Mouse (Mus musculus): ENCODE measurements around the gene Trip6. TPM values are rescaled to one million over a fixed set of nuclear protein-coding genes. Genes with fewer than 3 reads are reported as not detected.
A peak's percentile ranks its signal among the peaks of the same experiment; 100 is the strongest.

Trip6 gene
- total RNA-seq, 2 experiments from 2014 or later, result 4.5 to 6.5 TPM

GRCm38 (mm10) chr5:137335066-137335465 lies 20.9 kb upstream of the Trip6 start:
- Histone ChIP-seq H3K27ac (no peak overlapping the region), H3K4me3 (no peak overlapping the region)
- intact Hi-C loops (cut with DNase I), result loop anchor here (2.0 to 10.0 kb wide), 4 partner anchors 168 to 830 kb away; partner anchors contain the start of genes Cops6, Pop7 and Ppp1r35
- no peak for DNase-seq (ENCODE audit: extremely low spot score in 1 of 2, low spot score in 2 of 2)
- no peak for TF ChIP-seq CTCF (IDR thresholded peaks at IDR 0.05)

GRCm38 (mm10) chr5:137334317-137334716 lies 20.1 kb upstream of the Trip6 start:
- H3K27ac ChIP-seq, result no peak overlapping the region
- no peak for TF ChIP-seq CTCF (IDR thresholded peaks at IDR 0.05)
- intact Hi-C loops (cut with DNase I), result loop anchor here (2.0 to 10.0 kb wide), 3 partner anchors 168 to 830 kb away; partner anchors contain the start of genes Cops6 and Pop7
- peak overlapping the region; percentile 59; the same call in 1 of the 2 replicates for H3K4me3 ChIP-seq
- DNase-seq (ENCODE audit: extremely low spot score in 1 of 2, low spot score in 2 of 2), result no peak

- TF ChIP-seq CTCF (IDR thresholded peaks at IDR 0.05), result peak; percentile 80
- peak within 1 kb of the TSS; percentile 55 for H3K27ac ChIP-seq
- intact Hi-C loops (cut with DNase I), result loop anchor here (2.0 to 10.0 kb wide), 3 partner anchors 169 to 831 kb away; partner anchors contain the start of genes Cops6 and Pop7
- peak; percentile 88 to 90 for DNase-seq (ENCODE audit: extremely low spot score in 1 of 2, low spot score in 2 of 2)
- H3K4me3 ChIP-seq, result peak within 1 kb of the TSS; percentile 59
Observed at GRCm38 (mm10) chr5:137333512-137334174, 19.4 kb upstream of the Trip6 start, which contains the start of gene Slc12a9. Gene Slc12a9, minus strand, starts transcription at chr5:137333597.

GRCm38 (mm10) chr5:137332857-137333511 lies 18.8 kb upstream of the Trip6 start:
- no peak for TF ChIP-seq CTCF (IDR thresholded peaks at IDR 0.05)
- no peak for DNase-seq (ENCODE audit: extremely low spot score in 1 of 2, low spot score in 2 of 2)
- H3K27ac ChIP-seq, result peak overlapping the region; percentile 55
- intact Hi-C loops (cut with DNase I), result loop anchor here (10.0 kb wide), 2 partner anchors 262 to 832 kb away; partner anchors contain the start of gene Cops6
- peak overlapping the region; percentile 59 for H3K4me3 ChIP-seq

- H3K4me3 ChIP-seq, result no peak overlapping the region
- no peak for TF ChIP-seq CTCF (IDR thresholded peaks at IDR 0.05)
- H3K27ac ChIP-seq, result no peak overlapping the region
- intact Hi-C loops (cut with DNase I), result loop anchor here (10.0 kb wide), 2 partner anchors 264 to 834 kb away; partner anchors contain the start of gene Cops6
- no peak for DNase-seq (ENCODE audit: extremely low spot score in 1 of 2, low spot score in 2 of 2)
Observed at GRCm38 (mm10) chr5:137330910-137331309, 16.7 kb upstream of the Trip6 start.

- no peak for TF ChIP-seq CTCF (IDR thresholded peaks at IDR 0.05)
- Histone ChIP-seq H3K4me3 (no peak overlapping the region), H3K27ac (no peak overlapping the region)
- intact Hi-C loops (cut with DNase I), result no loop called here
- DNase-seq (ENCODE audit: extremely low spot score in 1 of 2, low spot score in 2 of 2), result no peak
Observed at GRCm38 (mm10) chr5:137320996-137321395, 6.8 kb upstream of the Trip6 start.

GRCm38 (mm10) chr5:137318570-137318969 lies 4.4 kb upstream of the Trip6 start:
- Histone ChIP-seq H3K27ac (no peak overlapping the region), H3K4me3 (no peak overlapping the region)
- TF ChIP-seq CTCF (IDR thresholded peaks at IDR 0.05), result no peak
- no peak for DNase-seq (ENCODE audit: extremely low spot score in 1 of 2, low spot score in 2 of 2)
- intact Hi-C loops (cut with DNase I), result no loop called here

- no peak for DNase-seq (ENCODE audit: extremely low spot score in 1 of 2, low spot score in 2 of 2)
- no peak for TF ChIP-seq CTCF (IDR thresholded peaks at IDR 0.05)
- no peak overlapping the region for H3K27ac ChIP-seq
- intact Hi-C loops (cut with DNase I), result no loop called here
- no peak overlapping the region for H3K4me3 ChIP-seq
Observed at GRCm38 (mm10) chr5:137317361-137317760, 3.2 kb upstream of the Trip6 start.

GRCm38 (mm10) chr5:137315084-137315903 lies 1.1 kb upstream of the Trip6 start:
- DNase-seq (ENCODE audit: extremely low spot score in 1 of 2, low spot score in 2 of 2), result no peak
- Histone ChIP-seq H3K27ac (no peak overlapping the region), H3K4me3 (no peak overlapping the region)
- TF ChIP-seq CTCF (IDR thresholded peaks at IDR 0.05), result peak; percentile 47
- intact Hi-C loops (cut with DNase I), result no loop called here

GRCm38 (mm10) chr5:137313466-137314192 lies 575 bp downstream of the Trip6 start:
- no peak for TF ChIP-seq CTCF (IDR thresholded peaks at IDR 0.05)
- DNase-seq (ENCODE audit: extremely low spot score in 1 of 2, low spot score in 2 of 2), result no peak
- intact Hi-C loops (cut with DNase I), result no loop called here
- H3K27ac ChIP-seq, result peak overlapping the region; percentile 50; the same call in 1 of the 2 replicates
- H3K4me3 ChIP-seq, result peak overlapping the region; percentile 42

GRCm38 (mm10) chr5:137308356-137308755 lies 5.8 kb downstream of the Trip6 start:
- peak overlapping the region; percentile 86 for H3K27ac ChIP-seq
- TF ChIP-seq CTCF (IDR thresholded peaks at IDR 0.05), result no peak
- peak overlapping the region; percentile 95 for H3K4me3 ChIP-seq
- intact Hi-C loops (cut with DNase I), result loop anchor here (5.0 kb wide), 1 partner anchor 276 kb away; no protein-coding TSS in a partner anchor
- DNase-seq (ENCODE audit: extremely low spot score in 1 of 2, low spot score in 2 of 2), result no peak

All from left cerebral cortex, adult 2 months (tissue).